Mouse (Mus musculus): ENCODE measurements around the gene Fam168a. TPM values are rescaled to one million over a fixed set of nuclear protein-coding genes. Genes with fewer than 3 reads are reported as not detected.

Fam168a gene
- polyA plus RNA-seq, 1 experiment from 2014 or later: 29.7 TPM

GRCm38 (mm10) chr7:100785426-100785825, 79.0 kb downstream of the Fam168a start:
- Histone ChIP-seq H3K4me2 (ENCODE audit: low read length) (no peak overlapping the region), H3K27me3 (ENCODE audit: insufficient read depth, low read length) (no peaks in the 10 kb centered on the region), H3K36me3 (ENCODE audit: insufficient read depth, low read length) (no peaks in the 10 kb centered on the region), H3K4me3 (replicated peaks; ENCODE audit: low read depth, low read length) (no peak overlapping the region), H3K9me3 (replicated peaks; ENCODE audit: low read length) (no peaks in the 10 kb centered on the region), H3K4me1 (replicated peaks; ENCODE audit: insufficient read depth, low read length) (no peaks in the 10 kb centered on the region), H3K9ac (ENCODE audit: low read depth, low read length) (no peak overlapping the region), H3K27ac (no peak overlapping the region)
- 25% methylated on average over 4 of the region's 4 CpGs for WGBS
- DNase-seq (ENCODE audit: low spot score) (peak; percentile 21), ATAC-seq (replicated peaks; ENCODE audit: low FRiP score, low read depth) (no peak)
- TF ChIP-seq CTCF (IDR thresholded peaks at IDR 0.05; ENCODE audit: low read depth): no peak

GRCm38 (mm10) chr7:100786078-100786477, 79.6 kb downstream of the Fam168a start:
- H3K36me3 ChIP-seq (ENCODE audit: insufficient read depth, low read length): no peaks in the 10 kb centered on the region
- H3K27ac ChIP-seq: no peak overlapping the region
- no peaks in the 10 kb centered on the region for H3K4me1 ChIP-seq (replicated peaks; ENCODE audit: insufficient read depth, low read length)
- TF ChIP-seq CTCF (IDR thresholded peaks at IDR 0.05; ENCODE audit: low read depth): no peak
- H3K4me2 ChIP-seq (ENCODE audit: low read length): no peak overlapping the region
- H3K9ac ChIP-seq (ENCODE audit: low read depth, low read length): no peak overlapping the region
- H3K27me3 ChIP-seq (ENCODE audit: insufficient read depth, low read length): no peaks in the 10 kb centered on the region
- WGBS: 34% methylated on average over 1 of the region's 1 CpGs
- no peak for ATAC-seq (replicated peaks; ENCODE audit: low FRiP score, low read depth)
- no peaks in the 10 kb centered on the region for H3K9me3 ChIP-seq (replicated peaks; ENCODE audit: low read length)
- DNase-seq (ENCODE audit: low spot score): no peak
- no peak overlapping the region for H3K4me3 ChIP-seq (replicated peaks; ENCODE audit: low read depth, low read length)

- DNase-seq (ENCODE audit: low spot score) (peak; percentile 8), ATAC-seq (replicated peaks; ENCODE audit: low FRiP score, low read depth) (no peak)
- 63% methylated on average over 1 of the region's 1 CpGs for WGBS
- H3K27ac ChIP-seq: no peak overlapping the region
- TF ChIP-seq CTCF (IDR thresholded peaks at IDR 0.05; ENCODE audit: low read depth): no peak
- H3K36me3 ChIP-seq (ENCODE audit: insufficient read depth, low read length): no peaks in the 10 kb centered on the region
- H3K4me3 ChIP-seq (replicated peaks; ENCODE audit: low read depth, low read length): no peak overlapping the region
- no peak overlapping the region for H3K4me2 ChIP-seq (ENCODE audit: low read length)
- H3K4me1 ChIP-seq (replicated peaks; ENCODE audit: insufficient read depth, low read length): no peaks in the 10 kb centered on the region
- no peaks in the 10 kb centered on the region for H3K9me3 ChIP-seq (replicated peaks; ENCODE audit: low read length)
- no peak overlapping the region for H3K9ac ChIP-seq (ENCODE audit: low read depth, low read length)
- no peaks in the 10 kb centered on the region for H3K27me3 ChIP-seq (ENCODE audit: insufficient read depth, low read length)
These were observed 81.9 kb downstream of the Fam168a start for GRCm38 (mm10) chr7:100788291-100788690.

- DNase-seq (ENCODE audit: low spot score) (peak; percentile 66), ATAC-seq (replicated peaks; ENCODE audit: low FRiP score, low read depth) (no peak)
- Histone ChIP-seq H3K4me3 (replicated peaks; ENCODE audit: low read depth, low read length) (no peak overlapping the region), H3K4me1 (replicated peaks; ENCODE audit: insufficient read depth, low read length) (no peaks in the 10 kb centered on the region), H3K27me3 (ENCODE audit: insufficient read depth, low read length) (no peaks in the 10 kb centered on the region), H3K27ac (no peak overlapping the region), H3K9me3 (replicated peaks; ENCODE audit: low read length) (no peaks in the 10 kb centered on the region), H3K9ac (ENCODE audit: low read depth, low read length) (no peak overlapping the region), H3K4me2 (ENCODE audit: low read length) (no peak overlapping the region), H3K36me3 (ENCODE audit: insufficient read depth, low read length) (no peaks in the 10 kb centered on the region)
- WGBS: 52% methylated on average over 3 of the region's 3 CpGs
- peak; percentile 63; the same call in 1 of the 2 replicates for TF ChIP-seq CTCF (IDR thresholded peaks at IDR 0.05; ENCODE audit: low read depth)
These were observed 92.4 kb downstream of the Fam168a start for GRCm38 (mm10) chr7:100798810-100799209.

- Histone ChIP-seq H3K4me2 (ENCODE audit: low read length) (no peak overlapping the region), H3K36me3 (ENCODE audit: insufficient read depth, low read length) (no peaks in the 10 kb centered on the region), H3K9ac (ENCODE audit: low read depth, low read length) (no peak overlapping the region), H3K27ac (no peak overlapping the region), H3K9me3 (replicated peaks; ENCODE audit: low read length) (no peaks in the 10 kb centered on the region), H3K4me3 (replicated peaks; ENCODE audit: low read depth, low read length) (no peak overlapping the region), H3K4me1 (replicated peaks; ENCODE audit: insufficient read depth, low read length) (no peaks in the 10 kb centered on the region), H3K27me3 (ENCODE audit: insufficient read depth, low read length) (no peaks in the 10 kb centered on the region)
- no peak for DNase-seq (ENCODE audit: low spot score)
- WGBS: 77% methylated on average over 2 of the region's 2 CpGs
- no peak for TF ChIP-seq CTCF (IDR thresholded peaks at IDR 0.05; ENCODE audit: low read depth)
- no peak for ATAC-seq (replicated peaks; ENCODE audit: low FRiP score, low read depth)
These were observed 99.0 kb downstream of the Fam168a start for GRCm38 (mm10) chr7:100805391-100805790.

- no peaks in the 10 kb centered on the region for H3K27me3 ChIP-seq (ENCODE audit: insufficient read depth, low read length)
- no peaks in the 10 kb centered on the region for H3K9me3 ChIP-seq (replicated peaks; ENCODE audit: low read length)
- no peak overlapping the region for H3K4me3 ChIP-seq (replicated peaks; ENCODE audit: low read depth, low read length)
- no peak overlapping the region for H3K9ac ChIP-seq (ENCODE audit: low read depth, low read length)
- H3K36me3 ChIP-seq (ENCODE audit: insufficient read depth, low read length): 0 out of 2 replicates have a peak, but pooled peaks cover 2% of the 10 kb centered on the region
- H3K4me2 ChIP-seq (ENCODE audit: low read length): no peak overlapping the region
- H3K27ac ChIP-seq: no peak overlapping the region
- WGBS: 59% methylated on average over 5 of the region's 5 CpGs
- ATAC-seq (replicated peaks; ENCODE audit: low FRiP score, low read depth): no peak
- no peak for DNase-seq (ENCODE audit: low spot score)
- no peaks in the 10 kb centered on the region for H3K4me1 ChIP-seq (replicated peaks; ENCODE audit: insufficient read depth, low read length)
- no peak for TF ChIP-seq CTCF (IDR thresholded peaks at IDR 0.05; ENCODE audit: low read depth)
These were observed 105.5 kb downstream of the Fam168a start for GRCm38 (mm10) chr7:100811912-100812311.

- H3K4me1 ChIP-seq (replicated peaks; ENCODE audit: insufficient read depth, low read length): no peaks in the 10 kb centered on the region
- no peaks in the 10 kb centered on the region for H3K9me3 ChIP-seq (replicated peaks; ENCODE audit: low read length)
- no peak overlapping the region for H3K27ac ChIP-seq
- no peak overlapping the region for H3K4me2 ChIP-seq (ENCODE audit: low read length)
- no peak overlapping the region for H3K4me3 ChIP-seq (replicated peaks; ENCODE audit: low read depth, low read length)
- ATAC-seq (replicated peaks; ENCODE audit: low FRiP score, low read depth) (no peak), DNase-seq (ENCODE audit: low spot score) (no peak)
- no peak for TF ChIP-seq CTCF (IDR thresholded peaks at IDR 0.05; ENCODE audit: low read depth)
- H3K27me3 ChIP-seq (ENCODE audit: insufficient read depth, low read length): no peaks in the 10 kb centered on the region
- WGBS: 92% methylated on average over 5 of the region's 5 CpGs
- H3K36me3 ChIP-seq (ENCODE audit: insufficient read depth, low read length): 0 out of 2 replicates have a peak, but pooled peaks cover 2% of the 10 kb centered on the region
- H3K9ac ChIP-seq (ENCODE audit: low read depth, low read length): no peak overlapping the region
These were observed 106.2 kb downstream of the Fam168a start for GRCm38 (mm10) chr7:100812641-100813040.

Data from kidney, postnatal 0 days (tissue).